In genomic region chr1:52098618-52099232, GRCm38 (mm10) we compare ENCODE assay signal across 9 mouse cellular contexts. TPM values are rescaled to one million over a fixed set of nuclear protein-coding genes. Genes with fewer than 3 reads are reported as not detected.
A peak's percentile ranks its signal among the peaks of the same experiment; 100 is the strongest.
DNase-seq lines count a peak whose midpoint lies in the region; ATAC-seq and TF ChIP-seq lines count a peak whose summit lies in the region.
"Had no signal": no experiment of that assay in that cellular context is flagged by ENCODE, and none has a peak within 500 bp of the region (broad histone marks: within the 10 kb centered on the region; RNA-seq: fewer than 3 reads in every experiment).

No protein-coding gene starts in this region.

- H3K4me2 ChIP-seq in hindbrain, embryonic 11.5 days (replicated peaks; ENCODE audit: low read depth, low read length), result no peak overlapping the region
- H3K4me2 ChIP-seq in hindbrain, embryonic 12.5 days (replicated peaks), result no peak overlapping the region
- H3K4me2 ChIP-seq in embryonic facial prominence, embryonic 14.5 days (ENCODE audit: low read depth, low read length), result no peak overlapping the region
- no peak overlapping the region for H3K4me2 ChIP-seq in liver, embryonic 14.5 days (ENCODE audit: low read depth)
- H3K4me2 ChIP-seq: neural tube, embryonic 13.5 days had no signal

- TF ChIP-seq EP300 in liver, embryonic 14.5 days (IDR thresholded peaks at IDR 0.05; ENCODE audit: low read depth), result no peak

- WGBS in hindbrain, embryonic 11.5 days, result 84% methylated on average over 3 of the region's 3 CpGs
- 83% methylated on average over 3 of the region's 3 CpGs for WGBS in hindbrain, embryonic 12.5 days
- WGBS in embryonic facial prominence, embryonic 14.5 days, result 79% methylated on average over 3 of the region's 3 CpGs
- 61% methylated on average over 3 of the region's 3 CpGs for WGBS in liver, embryonic 14.5 days (ENCODE audit: insufficient replicate concordance)

- no peak for ATAC-seq in hindbrain, embryonic 11.5 days (ENCODE audit: low FRiP score)
- ATAC-seq in hindbrain, embryonic 12.5 days (ENCODE audit: low FRiP score), result no peak
- no peak for ATAC-seq in embryonic facial prominence, embryonic 14.5 days (ENCODE audit: low read depth)
- no peak for ATAC-seq in liver, embryonic 14.5 days (ENCODE audit: insufficient read depth)

- in situ Hi-C loops in ES-E14 (cut with MboI; ENCODE audit: low sequenced_read_pairs in 2 of 2, unreplicated experiment in 2 of 2), result loop anchor here (10.0 kb wide), 1 partner anchor 94 kb away; no protein-coding TSS in a partner anchor

- peak; percentile 65 for DNase-seq in hindbrain, embryonic 11.5 days (ENCODE audit: low spot score)
- DNase-seq in B cell, adult 2 months, result peak; percentile 62 to 70
- DNase-seq in ES-E14 (ENCODE audit: low read depth, low spot score), result no peak
- DNase-seq in embryonic facial prominence, embryonic 14.5 days (ENCODE audit: low spot score), result peak; percentile 64
- no peak for DNase-seq in liver, embryonic 14.5 days (ENCODE audit: low read depth in 3 of 3, low spot score in 3 of 3)
- peak; percentile 35 for DNase-seq in right cerebral cortex, postnatal 14 days
- DNase-seq in frontal cortex, postnatal 25 days (ENCODE audit: low spot score in 2 of 2), result no peak

- H3K27me3 ChIP-seq in hindbrain, embryonic 11.5 days (ENCODE audit: control insufficient read depth, insufficient read depth, low read length), result no peaks in the 10 kb centered on the region
- no peaks in the 10 kb centered on the region for H3K27me3 ChIP-seq in hindbrain, embryonic 12.5 days
- no peaks in the 10 kb centered on the region for H3K27me3 ChIP-seq in embryonic facial prominence, embryonic 14.5 days (replicated peaks; ENCODE audit: control insufficient read depth, insufficient read depth, low read length)
- no peaks in the 10 kb centered on the region for H3K27me3 ChIP-seq in liver, embryonic 14.5 days (ENCODE audit: control insufficient read depth, insufficient read depth, low read length)
- H3K27me3 ChIP-seq: neural tube, embryonic 13.5 days had no signal

- H3K4me1 ChIP-seq in hindbrain, embryonic 11.5 days (replicated peaks; ENCODE audit: control insufficient read depth, insufficient read depth, low read length), result no peaks in the 10 kb centered on the region
- no peaks in the 10 kb centered on the region for H3K4me1 ChIP-seq in hindbrain, embryonic 12.5 days
- no peaks in the 10 kb centered on the region for H3K4me1 ChIP-seq in ES-E14 (ENCODE audit: control insufficient read depth in 2 of 2, insufficient read depth in 2 of 2, low read length in 2 of 2, poor library complexity in 1 of 2)
- no peaks in the 10 kb centered on the region for H3K4me1 ChIP-seq in embryonic facial prominence, embryonic 14.5 days (ENCODE audit: control insufficient read depth, insufficient read depth, low read length)
- no peaks in the 10 kb centered on the region for H3K4me1 ChIP-seq in liver, embryonic 14.5 days (replicated peaks; ENCODE audit: control insufficient read depth in 2 of 2, insufficient read depth in 2 of 2, low read length in 1 of 2)
- H3K4me1 ChIP-seq: neural tube, embryonic 13.5 days had no signal

- H3K4me3 ChIP-seq in hindbrain, embryonic 11.5 days (ENCODE audit: low read depth, low read length), result no peak overlapping the region
- no peak overlapping the region for H3K4me3 ChIP-seq in hindbrain, embryonic 12.5 days
- no peak overlapping the region for H3K4me3 ChIP-seq in ES-E14 (ENCODE audit: insufficient read depth in 1 of 2, low read depth in 1 of 2, low read length in 2 of 2, poor library complexity in 1 of 2, severe bottlenecking in 1 of 2)
- no peak overlapping the region for H3K4me3 ChIP-seq in embryonic facial prominence, embryonic 14.5 days (ENCODE audit: low read depth, low read length)
- no peak overlapping the region for H3K4me3 ChIP-seq in liver, embryonic 14.5 days (ENCODE audit: insufficient read depth in 1 of 2, low read depth in 2 of 2, low read length in 2 of 2)
- H3K4me3 ChIP-seq: neural tube, embryonic 13.5 days had no signal

- H3K27ac ChIP-seq in hindbrain, embryonic 11.5 days (ENCODE audit: low read depth, low read length), result no peak overlapping the region
- no peak overlapping the region for H3K27ac ChIP-seq in hindbrain, embryonic 12.5 days
- no peak overlapping the region for H3K27ac ChIP-seq in ES-E14 (ENCODE audit: insufficient read depth, low read depth, low read length, poor library complexity, severe bottlenecking)
- H3K27ac ChIP-seq in embryonic facial prominence, embryonic 14.5 days (replicated peaks; ENCODE audit: low read depth, low read length), result no peak overlapping the region
- no peak overlapping the region for H3K27ac ChIP-seq in liver, embryonic 14.5 days
- H3K27ac ChIP-seq: neural tube, embryonic 13.5 days had no signal

- H3K9ac ChIP-seq in hindbrain, embryonic 11.5 days (ENCODE audit: low read depth, low read length), result no peak overlapping the region
- no peak overlapping the region for H3K9ac ChIP-seq in hindbrain, embryonic 12.5 days
- H3K9ac ChIP-seq in ES-E14 (ENCODE audit: insufficient read depth, low read depth, low read length, poor library complexity, severe bottlenecking), result no peak overlapping the region
- H3K9ac ChIP-seq in embryonic facial prominence, embryonic 14.5 days (ENCODE audit: low read depth, low read length), result no peak overlapping the region
- no peak overlapping the region for H3K9ac ChIP-seq in liver, embryonic 14.5 days (replicated peaks)
- H3K9ac ChIP-seq: neural tube, embryonic 13.5 days had no signal

- TF ChIP-seq CTCF in liver, embryonic 14.5 days (IDR thresholded peaks at IDR 0.05; ENCODE audit: low read depth), result peak; percentile 52

- H3K36me3 ChIP-seq in hindbrain, embryonic 11.5 days (ENCODE audit: control insufficient read depth, insufficient read depth, low read length), result no peaks in the 10 kb centered on the region
- H3K36me3 ChIP-seq in hindbrain, embryonic 12.5 days, result no peaks in the 10 kb centered on the region
- no peaks in the 10 kb centered on the region for H3K36me3 ChIP-seq in ES-E14 (ENCODE audit: control insufficient read depth, insufficient read depth, low read length, poor library complexity, severe bottlenecking)
- no peaks in the 10 kb centered on the region for H3K36me3 ChIP-seq in embryonic facial prominence, embryonic 14.5 days (ENCODE audit: control insufficient read depth, insufficient read depth, low read length)
- no peaks in the 10 kb centered on the region for H3K36me3 ChIP-seq in liver, embryonic 14.5 days (replicated peaks; ENCODE audit: control insufficient read depth, insufficient read depth, low read depth)
- H3K36me3 ChIP-seq: neural tube, embryonic 13.5 days had no signal

- no peaks in the 10 kb centered on the region for H3K9me3 ChIP-seq in hindbrain, embryonic 11.5 days (ENCODE audit: control insufficient read depth, low read length)
- no peaks in the 10 kb centered on the region for H3K9me3 ChIP-seq in hindbrain, embryonic 12.5 days (replicated peaks)
- no peaks in the 10 kb centered on the region for H3K9me3 ChIP-seq in ES-E14 (ENCODE audit: control insufficient read depth, insufficient read depth, low read depth, low read length)
- H3K9me3 ChIP-seq in embryonic facial prominence, embryonic 14.5 days (ENCODE audit: control insufficient read depth, low read length), result no peaks in the 10 kb centered on the region
- H3K9me3 ChIP-seq in liver, embryonic 14.5 days (ENCODE audit: control insufficient read depth, low read length), result no peaks in the 10 kb centered on the region
- H3K9me3 ChIP-seq: neural tube, embryonic 13.5 days had no signal

TF ChIP-seq in ES-E14, 5 proteins besides CTCF, POLR2A, EP300 and RAD21:
- no peak for TF ChIP-seq CHD2 (IDR thresholded peaks at IDR 0.05; ENCODE audit: low read depth, low read length)
- no peak for TF ChIP-seq MAFK (IDR thresholded peaks at IDR 0.05; ENCODE audit: insufficient read depth, low read depth, low read length)
- 0 out of 2 replicates have a peak, but pooled peaks have one; percentile 64 for TF ChIP-seq ZC3H11A (IDR thresholded peaks at IDR 0.05; ENCODE audit: borderline replicate concordance, low read depth, low read length)
- TF ChIP-seq HCFC1 (IDR thresholded peaks at IDR 0.05; ENCODE audit: borderline replicate concordance, insufficient read depth, low read length), result no peak

RNA-seq across cellular contexts. Expression of gene Stat1, which starts 20.5 kb away (rescaled TPM):
- 18.0 and 20.1 TPM in 2 replicates for polyA plus RNA-seq in hindbrain, embryonic 11.5 days (2014; fragmentation: Nextera tagmentation; extraction: Ambion mirVana)
- 17.9 and 19.2 TPM in 2 replicates for polyA plus RNA-seq in hindbrain, embryonic 12.5 days (2016; fragmentation: Nextera tagmentation; extraction: Ambion mirVana)
- total RNA-seq in ES-E14 (2012; rRNA removed), result 14.8 and 17.0 TPM in 2 replicates
- 21.2 and 24.6 TPM in 2 replicates for polyA plus RNA-seq in embryonic facial prominence, embryonic 14.5 days (2014; fragmentation: Nextera tagmentation; extraction: Ambion mirVana)
- polyA plus RNA-seq in liver, embryonic 14.5 days (2012; rRNA removed), result 5.9 and 8.9 TPM in 2 replicates
- 14.1 and 18.6 TPM in 2 replicates for polyA plus RNA-seq in liver, embryonic 14.5 days (2014; fragmentation: Nextera tagmentation; extraction: Ambion mirVana)

Comparison
In these comparisons a context has a peak if more than half of its experiments do, and no peak if none do; other contexts are left out.
1. DNase-seq: peak in hindbrain, embryonic 11.5 days (single experiment), B cell, adult 2 months (2 of 2), embryonic facial prominence, embryonic 14.5 days (single experiment) and right cerebral cortex, postnatal 14 days (single experiment); none in ES-E14 (single experiment), liver, embryonic 14.5 days (0 of 3) and frontal cortex, postnatal 25 days (0 of 2).